Mouse (Mus musculus) left cerebral cortex, adult 2 months (tissue): Measurements from ENCODE around the gene Tbc1d24. TPM values are rescaled to one million over a fixed set of nuclear protein-coding genes. Genes with fewer than 3 reads are reported as not detected.
"Not testable (repeated sequence)": the region's sequence is repeated elsewhere in the genome, so short reads cannot be mapped to it uniquely, and the experiment has no call there.

Experiments used
- DNase-seq, 2 experiments: peaks; one replicate each; pipeline ENCODE4 v3.0.0; 2021 to 2022; ENCODE audit warnings: low spot score in 2 of 2, mixed read lengths in 1 of 2; ENCODE audit errors: extremely low spot score in 1 of 2
- H3K27ac ChIP-seq: fragments of 200-600 bp; 2 replicates; pipeline ENCODE4 v1.8.1; 2022
- H3K4me3 ChIP-seq: fragments of 200-600 bp; 2 replicates; pipeline ENCODE4 v1.8.1; 2022
- CTCF ChIP-seq: fragments of 200-600 bp; IDR thresholded peaks from 2 replicates; pipeline ENCODE4 v1.8.1; 2022; ENCODE audit warnings: antibody characterized with exemption, mild to moderate bottlenecking, moderate library complexity
- intact Hi-C: fragments of 180-260 bp; cut with DNase I; formaldehyde crosslinking; loops from one replicate; pipeline ENCODE4 v1.15.1; 2025
- microRNA-seq, 2 experiments: library from miRNA; unstranded; fragments of <30 nt; microRNA quantifications; one replicate each; pipeline ENCODE4 v1.2.0; 2021
- total RNA-seq, 2 experiments: library from RNA; stranded (reverse); gene quantifications; 2 replicates each; pipeline ENCODE4 v1.2.3; 2021

Gene Tbc1d24
- total RNA-seq, 2 experiments from 2014 or later, result 63.3 to 69.7 TPM

- Histone ChIP-seq H3K4me3 (no peak overlapping the region), H3K27ac (no peak overlapping the region)
- intact Hi-C loops, result no loop called here
- DNase-seq, result no peak
- TF ChIP-seq CTCF, result no peak
Observed at GRCm38 (mm10) chr17:24137226-24137880, 68.0 kb downstream of the Tbc1d24 start.

- Histone ChIP-seq H3K27ac (no peak overlapping the region), H3K4me3 (no peak overlapping the region)
- no peak for TF ChIP-seq CTCF
- intact Hi-C loops, result no loop called here
- DNase-seq, result no peak
Observed at GRCm38 (mm10) chr17:24134062-24134461, 71.3 kb downstream of the Tbc1d24 start.

- DNase-seq, H3K27ac ChIP-seq, H3K4me3 ChIP-seq, intact Hi-C loops: not testable (repeated sequence)
- TF ChIP-seq CTCF, result peak; percentile 32; the same call in 1 of the 2 replicates
Observed at GRCm38 (mm10) chr17:24132919-24133318, 72.4 kb downstream of the Tbc1d24 start.

- intact Hi-C loops, result no loop called here
- TF ChIP-seq CTCF, result no peak; the same call in 1 of the 2 replicates
- H3K27ac ChIP-seq, result no peak overlapping the region
- no peak for DNase-seq
- no peak overlapping the region for H3K4me3 ChIP-seq
Observed at GRCm38 (mm10) chr17:24131570-24131969, 73.8 kb downstream of the Tbc1d24 start.

- DNase-seq, H3K27ac ChIP-seq, intact Hi-C loops, H3K4me3 ChIP-seq: not testable (repeated sequence)
Observed at GRCm38 (mm10) chr17:24129246-24129645, 76.1 kb downstream of the Tbc1d24 start.

- H3K27ac ChIP-seq, result no peak overlapping the region
- intact Hi-C loops, result no loop called here
- no peak overlapping the region for H3K4me3 ChIP-seq
- TF ChIP-seq CTCF, result no peak
- no peak for DNase-seq
Observed at GRCm38 (mm10) chr17:24127592-24127991, 77.8 kb downstream of the Tbc1d24 start.

GRCm38 (mm10) chr17:24126801-24127200 lies 78.6 kb downstream of the Tbc1d24 start:
- no peak for TF ChIP-seq CTCF
- Histone ChIP-seq H3K4me3 (no peak overlapping the region), H3K27ac (no peak overlapping the region)
- DNase-seq, result no peak
- intact Hi-C loops, result no loop called here

Small RNA genes lying within 50 kb of the gene (microRNA-seq; reads per million reads assigned to microRNA genes)
- gene Mir5134 (2.4 to 4.6 reads per million in 2 experiments), gene Mir6965 (0 to 0.24 reads per million in 2 experiments)

Other genes starting within 250 kb of the Tbc1d24 start
- gene Prss30, start 225.0 kb downstream of the Tbc1d24 start, total RNA-seq, result 1 to 10 TPM in 1 of 2 experiments, under 1 TPM in 1; 0.45 to 1.1 TPM
- gene Prss22, start 207.5 kb downstream of the Tbc1d24 start, total RNA-seq, result 1 to 10 TPM in 1 of 2 experiments, under 1 TPM in 1; 0.70 to 1.5 TPM
- not detected for gene Prss27, start 167.4 kb downstream of the Tbc1d24 start, total RNA-seq
- gene Kctd5, start 132.1 kb downstream of the Tbc1d24 start, total RNA-seq, result 10 to 100 TPM; 25.0 to 26.4 TPM
- 100 to 1,000 TPM; 114 to 116 TPM for gene Pdpk1, start 54.6 kb downstream of the Tbc1d24 start, total RNA-seq
- 10 to 100 TPM; 29.2 to 32.0 TPM for gene Amdhd2, start 41.8 kb downstream of the Tbc1d24 start, total RNA-seq
- gene Atp6v0c, start 35.9 kb downstream of the Tbc1d24 start, total RNA-seq, result 1,000 to 10,000 TPM; 1,211 to 1,240 TPM
- 10 to 100 TPM; 10.5 to 11.5 TPM for gene Ntn3, start 4.0 kb upstream of the Tbc1d24 start, total RNA-seq
- gene Tedc2, start 15.3 kb upstream of the Tbc1d24 start, total RNA-seq, result 10 to 100 TPM; 10.8 to 11.0 TPM
- 1 to 10 TPM; 7.9 to 8.8 TPM for gene Ccnf, start 45.9 kb upstream of the Tbc1d24 start, total RNA-seq
- gene Abca17, start 145.5 kb upstream of the Tbc1d24 start, total RNA-seq, result 1 to 10 TPM; 1.3 to 1.7 TPM
- 10 to 100 TPM; 76.7 to 78.5 TPM for gene Abca3, start 146.4 kb upstream of the Tbc1d24 start, total RNA-seq
- 100 to 1,000 TPM; 131 to 142 TPM for gene Rnps1, start 209.0 kb upstream of the Tbc1d24 start, total RNA-seq
- 10 to 100 TPM; 24.4 to 26.2 TPM for gene Eci1, start 221.1 kb upstream of the Tbc1d24 start, total RNA-seq
- 10 to 100 TPM in 1 of 2 experiments, 1 to 10 TPM in 1; 6.8 to 14.8 TPM for gene Dnase1l2, start 237.5 kb upstream of the Tbc1d24 start, total RNA-seq